Mouse (Mus musculus): Measurements from ENCODE around the gene Tfeb. TPM values are rescaled to one million over a fixed set of nuclear protein-coding genes. Genes with fewer than 3 reads are reported as not detected.

The Tfeb gene
- total RNA-seq, 2 experiments from 2014 or later = 31.7 to 39.9 TPM

DNA sequence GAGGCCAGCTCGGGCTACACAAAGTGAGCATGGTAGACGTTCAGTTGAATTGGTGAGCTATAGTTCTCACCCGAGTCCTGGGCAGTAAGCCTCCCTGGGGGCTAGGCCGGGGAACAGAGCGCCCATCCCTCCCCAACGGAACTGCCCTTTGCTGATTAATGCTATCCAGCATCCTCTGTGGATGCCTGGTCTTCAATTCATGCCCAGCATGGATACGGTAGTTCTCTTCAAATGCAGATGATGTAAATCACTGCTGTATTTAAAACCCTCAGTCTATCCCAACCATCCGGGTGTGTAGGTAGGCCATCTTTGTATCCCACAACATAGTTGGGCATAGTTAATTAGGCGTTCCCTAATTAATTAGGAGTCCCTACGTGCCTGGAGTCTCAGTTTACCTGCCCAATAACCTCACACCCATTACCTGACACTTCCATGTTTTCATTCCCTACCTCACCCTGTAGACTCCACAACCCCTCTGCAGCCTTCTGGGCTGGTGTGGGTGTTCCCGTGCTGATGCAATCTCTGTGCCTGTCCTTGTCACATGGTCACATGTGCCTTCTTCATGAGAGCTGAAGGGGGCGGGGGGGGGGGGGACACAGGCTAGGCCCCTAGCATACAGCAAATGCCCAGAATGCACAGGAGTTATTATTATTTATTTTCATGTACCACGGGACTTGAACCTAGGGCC, 81.4 kb downstream of the Tfeb start:
- no peak for ATAC-seq (ENCODE audit: poor library complexity, severe bottlenecking)

GRCm38 (mm10) chr17:47821339-47821738, 84.5 kb downstream of the Tfeb start:
- ATAC-seq (ENCODE audit: poor library complexity, severe bottlenecking) = no peak

- no peak for ATAC-seq (ENCODE audit: poor library complexity, severe bottlenecking)
Measured at GRCm38 (mm10) chr17:47831161-47831560, 94.3 kb downstream of the Tfeb start.

DNA sequence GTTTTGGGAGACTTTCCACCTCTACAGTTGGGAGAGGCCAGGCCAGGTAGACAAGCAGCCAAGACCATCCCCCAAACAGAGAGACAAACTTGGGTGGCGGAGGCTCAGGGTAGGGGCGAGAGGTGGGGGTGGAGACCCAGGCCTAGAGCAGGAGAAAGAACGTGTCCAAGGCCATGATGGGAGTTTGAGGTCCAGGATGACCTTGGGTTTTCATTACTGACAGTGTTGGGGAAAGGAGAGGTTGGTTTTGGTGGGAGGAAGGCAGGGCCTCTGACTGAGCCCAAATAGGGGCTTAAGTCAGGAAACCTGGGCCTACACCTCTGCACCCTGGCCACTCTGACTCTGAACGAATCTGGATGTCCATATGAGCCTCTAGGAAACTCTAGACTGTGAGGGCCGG, 94.9 kb downstream of the Tfeb start:
- ATAC-seq (ENCODE audit: poor library complexity, severe bottlenecking) = no peak

DNA sequence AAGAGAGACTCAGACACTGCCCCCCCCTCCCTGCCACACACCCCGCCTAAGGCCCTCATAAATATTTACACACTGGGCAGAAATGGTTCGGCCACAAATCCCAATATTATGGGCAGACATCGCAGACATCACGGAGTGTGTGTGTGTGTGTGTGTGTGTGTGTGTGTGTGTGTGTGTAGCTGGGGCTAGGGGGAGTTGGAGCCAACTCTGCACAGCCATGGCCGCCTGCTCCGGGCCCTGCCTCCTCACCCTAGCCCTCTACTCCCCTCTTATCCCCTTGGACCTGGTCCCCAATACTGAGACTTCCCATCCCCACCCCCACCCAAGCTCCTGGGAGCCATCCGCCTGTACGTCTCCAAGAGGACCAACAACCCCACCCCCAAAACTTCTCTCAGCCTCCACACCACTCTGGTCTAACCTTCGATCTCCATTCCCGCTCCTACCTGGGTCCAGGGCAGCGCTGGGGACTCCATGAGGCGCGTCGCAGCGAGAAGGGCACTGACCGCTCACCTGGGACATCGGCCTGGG, 95.7 kb downstream of the Tfeb start:
- ATAC-seq (ENCODE audit: poor library complexity, severe bottlenecking) = no peak

- peak; percentile 33 for ATAC-seq (ENCODE audit: poor library complexity, severe bottlenecking)
Measured at GRCm38 (mm10) chr17:47833029-47833627, 96.3 kb downstream of the Tfeb start.

GRCm38 (mm10) chr17:47833628-47834481, 97.0 kb downstream of the Tfeb start:
- no peak for ATAC-seq (ENCODE audit: poor library complexity, severe bottlenecking)

- peak; percentile 28; the same call in 1 of the 2 replicates for ATAC-seq (ENCODE audit: poor library complexity, severe bottlenecking)
Measured at GRCm38 (mm10) chr17:47834482-47834767, 97.6 kb downstream of the Tfeb start, which contains the start of gene Mdfi. TSS of gene Mdfi (minus strand) at chr17:47834691.

GRCm38 (mm10) chr17:47837808-47838207, 101.0 kb downstream of the Tfeb start:
- ATAC-seq (ENCODE audit: poor library complexity, severe bottlenecking) = no peak

DNA sequence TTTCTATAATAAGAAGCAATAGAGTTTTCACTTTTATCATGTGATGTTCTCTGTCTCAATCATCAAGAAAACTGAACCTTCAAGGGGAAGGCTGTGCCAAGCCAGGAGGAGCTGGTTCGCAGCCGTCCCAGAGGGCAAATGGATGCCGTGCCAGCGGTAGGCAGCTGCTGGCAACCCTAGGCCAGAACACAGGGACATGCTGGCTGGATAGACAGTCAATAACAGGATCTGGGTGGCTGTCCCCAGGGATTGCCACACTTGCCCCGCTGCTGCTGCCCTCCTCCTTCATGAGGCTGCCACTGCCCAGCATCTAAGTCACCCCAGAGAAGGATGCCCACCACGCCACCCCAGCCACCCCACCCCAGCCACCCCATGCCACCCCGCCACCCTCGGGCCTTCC, 104.7 kb downstream of the Tfeb start:
- no peak for ATAC-seq (ENCODE audit: poor library complexity, severe bottlenecking)

Other genes starting within 250 kb of the Tfeb start
- 16.3 and 19.3 TPM in 2 replicates for gene Taf8, start 234.7 kb upstream of the Tfeb start, total RNA-seq (2015)
- 44.0 and 57.5 TPM in 2 replicates for gene Taf8, start 234.7 kb upstream of the Tfeb start, total RNA-seq (2017)
- gene Ccnd3, start 232.0 kb upstream of the Tfeb start, total RNA-seq (2015) = 315 and 324 TPM in 2 replicates
- 155 and 184 TPM in 2 replicates for gene Ccnd3, start 232.0 kb upstream of the Tfeb start, total RNA-seq (2017)
- gene Bysl, start 125.5 kb upstream of the Tfeb start, total RNA-seq (2015) = 4.8 and 5.6 TPM in 2 replicates
- 6.4 and 7.3 TPM in 2 replicates for gene Bysl, start 125.5 kb upstream of the Tfeb start, total RNA-seq (2017)
- 17.2 and 18.2 TPM in 2 replicates for gene Med20, start 125.4 kb upstream of the Tfeb start, total RNA-seq (2015)
- 32.2 and 33.8 TPM in 2 replicates for gene Med20, start 125.4 kb upstream of the Tfeb start, total RNA-seq (2017)
- gene Gm20517, start 125.4 kb upstream of the Tfeb start, total RNA-seq (2015) = 0.49 and 2.4 TPM in 2 replicates
- 1.7 and 2.3 TPM in 2 replicates for gene Gm20517, start 125.4 kb upstream of the Tfeb start, total RNA-seq (2017)
- gene Usp49, start 106.3 kb upstream of the Tfeb start, total RNA-seq (2015) = 3.9 and 5.1 TPM in 2 replicates
- gene Usp49, start 106.3 kb upstream of the Tfeb start, total RNA-seq (2017) = 4.2 and 5.3 TPM in 2 replicates
- gene Tomm6, start 48.6 kb upstream of the Tfeb start, total RNA-seq (2015) = 142 and 150 TPM in 2 replicates
- 38.6 and 44.1 TPM in 2 replicates for gene Tomm6, start 48.6 kb upstream of the Tfeb start, total RNA-seq (2017)
- gene Frs3, start 48.0 kb upstream of the Tfeb start, total RNA-seq (2015) = 0.71 TPM in 1 of 2 replicates, not detected in the other
- 0.12 and 0.15 TPM in 2 replicates for gene Frs3, start 48.0 kb upstream of the Tfeb start, total RNA-seq (2017)
- gene Gm21981, start 42.6 kb upstream of the Tfeb start, total RNA-seq (2015) = not detected in 2 replicates
- gene Gm21981, start 42.6 kb upstream of the Tfeb start, total RNA-seq (2017) = not detected in 2 replicates
- gene Prickle4, start 42.3 kb upstream of the Tfeb start, total RNA-seq (2015) = 0.16 TPM in 1 of 2 replicates, not detected in the other
- gene Prickle4, start 42.3 kb upstream of the Tfeb start, total RNA-seq (2017) = 1.1 TPM in 1 of 2 replicates, not detected in the other
- gene Pgc, start 10.2 kb upstream of the Tfeb start, total RNA-seq (2015) = not detected in 2 replicates
- not detected in 2 replicates for gene Pgc, start 10.2 kb upstream of the Tfeb start, total RNA-seq (2017)
- gene Mdfi, start 97.7 kb downstream of the Tfeb start, total RNA-seq (2015) = not detected in 2 replicates
- not detected in 2 replicates for gene Mdfi, start 97.7 kb downstream of the Tfeb start, total RNA-seq (2017)
- gene Foxp4, start 187.6 kb downstream of the Tfeb start, total RNA-seq (2015) = 7.1 and 8.8 TPM in 2 replicates
- 1.1 and 2.2 TPM in 2 replicates for gene Foxp4, start 187.6 kb downstream of the Tfeb start, total RNA-seq (2017)

Data from megakaryocyte, adult 5-6 weeks (primary cell).